Mouse (Mus musculus) T-cell, adult 2 months (primary cell): ENCODE results near the gene Dhdds.

ENCODE experiments used
- DNase-seq: peaks from one replicate; pipeline ENCODE4 v3.0.0; 2022; ENCODE audit warnings: low spot score

Gene Dhdds

GRCm38 (mm10) chr4:134000466-134001438 is at the start of gene Dhdds:
Dhdds (minus strand) TSS chr4:134000918.
- DNase-seq, result peak; percentile 95

GRCm38 (mm10) chr4:134047648-134048047 is 46.9 kb upstream of the Dhdds start:
- peak; percentile 28 for DNase-seq

- peak; percentile 18 for DNase-seq
Measured at GRCm38 (mm10) chr4:134043041-134043440, 42.3 kb upstream of the Dhdds start.

GRCm38 (mm10) chr4:134041317-134042123 is 40.8 kb upstream of the Dhdds start:
- DNase-seq, result peak; percentile 56

GRCm38 (mm10) chr4:134035953-134036352 is 35.2 kb upstream of the Dhdds start:
- DNase-seq, result peak; percentile 79

GRCm38 (mm10) chr4:134025802-134026201 is 25.1 kb upstream of the Dhdds start:
- DNase-seq, result no peak

- peak; percentile 16 for DNase-seq
Measured at GRCm38 (mm10) chr4:134020621-134021020, 19.9 kb upstream of the Dhdds start.

GRCm38 (mm10) chr4:134019641-134020351 is 19.1 kb upstream of the Dhdds start:
- DNase-seq, result no peak

- no peak for DNase-seq
Measured at GRCm38 (mm10) chr4:134019210-134019609, 18.5 kb upstream of the Dhdds start.

- DNase-seq, result no peak
Measured at GRCm38 (mm10) chr4:134018779-134019145, 18.0 kb upstream of the Dhdds start, which contains the start of gene Lin28a. Lin28a (minus strand) TSS chr4:134018841.

GRCm38 (mm10) chr4:134018038-134018778 is 17.5 kb upstream of the Dhdds start:
- no peak for DNase-seq

- DNase-seq, result no peak
Measured at GRCm38 (mm10) chr4:134017201-134017865, 16.6 kb upstream of the Dhdds start.

- DNase-seq, result no peak
Measured at GRCm38 (mm10) chr4:134016767-134017166, 16.0 kb upstream of the Dhdds start.

- DNase-seq, result no peak
Measured at GRCm38 (mm10) chr4:134016208-134016607, 15.5 kb upstream of the Dhdds start.

- DNase-seq, result peak; percentile 28
Measured at GRCm38 (mm10) chr4:134012858-134013528, 12.3 kb upstream of the Dhdds start.

- DNase-seq, result no peak
Measured at GRCm38 (mm10) chr4:134011450-134012414, 11.0 kb upstream of the Dhdds start.

GRCm38 (mm10) chr4:134009709-134010108 is 9.0 kb upstream of the Dhdds start:
- DNase-seq, result no peak

GRCm38 (mm10) chr4:134006845-134007244 is 6.1 kb upstream of the Dhdds start:
- DNase-seq, result no peak
